Mouse (Mus musculus): Measurements from ENCODE around the gene Pikfyve.

- TF ChIP-seq CTCF (IDR thresholded peaks at IDR 0.05) (no peak), EP300 (IDR thresholded peaks at IDR 0.05) (no peak)
Measured at GRCm38 (mm10) chr1:65173716-65174115, 12.8 kb upstream of the Pikfyve start.

All from lung, postnatal 0 days (tissue).